Mouse (Mus musculus): ENCODE measurements at regions not wholly inside any gene's neighbourhood (a gene's known extent, or its start where the extent isn't known, plus 50 kb on each side); places are given as distances from the start of the nearest gene placed in this dataset.

DNA sequence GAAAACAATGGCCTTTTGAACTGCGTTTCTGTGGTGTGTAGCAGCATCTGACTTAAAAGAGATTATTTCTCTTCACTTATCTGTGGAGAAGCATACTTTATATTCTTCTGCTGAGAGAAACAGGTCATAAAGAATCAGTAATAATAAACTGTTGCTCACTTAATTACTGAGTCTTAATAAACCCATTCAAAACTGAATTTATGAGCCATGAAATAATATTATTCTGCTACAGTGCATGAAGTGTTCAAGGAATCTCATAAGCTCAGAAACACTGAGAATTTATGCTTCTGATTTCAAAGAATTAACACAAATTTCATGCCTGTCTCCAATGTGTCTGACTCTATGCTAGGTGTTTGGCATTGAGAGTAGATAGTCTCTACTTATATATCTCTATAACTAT lies 597.0 kb upstream of the Slit2 start:
- WGBS = 8% methylated on average over 1 of the region's 1 CpGs
- ATAC-seq (ENCODE audit: low read depth) = no peak
- no peaks in the 10 kb centered on the region for H3K27me3 ChIP-seq

DNA sequence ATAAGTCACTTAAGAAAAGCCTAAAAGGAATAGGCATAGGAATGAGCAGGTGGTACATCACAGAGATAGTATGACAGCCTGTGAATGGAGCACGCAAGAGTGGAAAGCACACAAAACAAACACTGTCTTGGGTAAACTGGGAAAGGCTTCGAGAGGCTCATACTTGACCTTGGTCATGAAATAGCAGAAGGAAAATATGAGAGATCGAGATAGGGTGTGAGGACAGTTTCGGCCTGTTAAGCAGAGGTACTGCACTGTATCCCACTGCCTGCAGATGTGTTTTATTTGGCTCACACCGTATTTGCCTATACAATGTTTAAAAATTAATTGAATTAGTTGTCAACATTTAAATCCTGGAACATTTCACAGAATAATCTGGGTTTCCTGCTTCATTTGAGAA lies 596.2 kb upstream of the Slit2 start:
- Histone ChIP-seq H3K27me3 (no peaks in the 10 kb centered on the region), H3K4me3 (no peak overlapping the region), H3K9me3 (no peaks in the 10 kb centered on the region), H3K36me3 (no peaks in the 10 kb centered on the region), H3K9ac (no peak overlapping the region), H3K4me2 (no peak overlapping the region), H3K27ac (replicated peaks) (no peak overlapping the region), H3K4me1 (replicated peaks) (0 out of 2 replicates have a peak, but pooled peaks cover 3% of the 10 kb centered on the region)
- WGBS = 53% methylated on average over 5 of the region's 5 CpGs
- no peak for ATAC-seq (ENCODE audit: low read depth)

More for the DNA sequence above, 597.0 kb upstream of the Slit2 start:
- H3K27ac ChIP-seq (replicated peaks) = no peak overlapping the region
- H3K9ac ChIP-seq = no peak overlapping the region
- 0 out of 2 replicates have a peak, but pooled peaks cover 3% of the 10 kb centered on the region for H3K4me1 ChIP-seq (replicated peaks)
- H3K36me3 ChIP-seq = no peaks in the 10 kb centered on the region
- H3K9me3 ChIP-seq = no peaks in the 10 kb centered on the region
- no peak overlapping the region for H3K4me2 ChIP-seq
- no peak overlapping the region for H3K4me3 ChIP-seq

DNA sequence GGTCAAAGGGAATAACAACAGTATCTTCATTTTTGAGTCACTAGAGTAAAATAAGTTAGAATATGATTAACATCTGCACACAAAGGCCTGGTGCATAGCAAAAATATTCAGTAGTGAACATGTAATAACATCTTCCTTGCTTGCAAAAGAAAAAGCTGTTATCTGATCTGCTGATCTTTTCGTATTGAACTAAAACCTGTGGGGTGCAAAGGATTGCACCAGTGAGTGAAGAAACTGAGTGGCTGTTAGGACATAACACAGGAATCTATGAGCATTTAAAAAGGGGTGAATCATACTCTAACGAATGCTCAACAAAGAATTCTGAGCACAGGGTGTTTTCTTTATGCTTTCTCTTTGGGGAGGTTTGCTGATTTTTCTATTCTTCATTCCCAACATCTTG lies 592.2 kb upstream of the Slit2 start:
- WGBS = 81% methylated on average over 2 of the region's 2 CpGs
- H3K4me3 ChIP-seq = no peak overlapping the region

DNA sequence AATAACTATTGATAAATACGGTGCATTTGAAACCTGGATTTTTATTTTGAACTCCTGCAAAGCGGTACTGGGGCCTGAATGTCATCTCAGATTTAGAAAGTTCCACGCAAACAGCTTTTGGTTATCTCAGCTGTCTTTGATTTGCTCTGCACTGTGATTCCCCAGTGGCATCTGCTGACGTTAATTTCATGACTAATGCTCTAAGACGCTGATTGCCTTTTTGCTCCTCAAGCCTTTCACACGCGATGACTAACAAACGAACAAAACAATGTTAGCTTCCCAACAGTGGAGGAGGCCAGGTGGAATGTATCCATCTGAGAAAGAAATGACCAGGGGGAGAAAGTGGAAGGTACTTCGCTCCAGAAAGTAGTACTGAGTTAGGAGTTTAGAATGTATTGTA lies 586.1 kb upstream of the Slit2 start:
- no peaks in the 10 kb centered on the region for H3K4me1 ChIP-seq (replicated peaks)
- no peak overlapping the region for H3K27ac ChIP-seq (replicated peaks)
- H3K36me3 ChIP-seq = no peaks in the 10 kb centered on the region
- H3K4me3 ChIP-seq = no peak overlapping the region
- 80% methylated on average over 9 of the region's 9 CpGs for WGBS
- H3K9me3 ChIP-seq = no peaks in the 10 kb centered on the region
- H3K9ac ChIP-seq = no peak overlapping the region
- no peaks in the 10 kb centered on the region for H3K27me3 ChIP-seq
- H3K4me2 ChIP-seq = no peak overlapping the region
- ATAC-seq (ENCODE audit: low read depth) = no peak

More for the DNA sequence above, 592.2 kb upstream of the Slit2 start:
- Histone ChIP-seq H3K36me3 (no peaks in the 10 kb centered on the region), H3K27ac (replicated peaks) (no peak overlapping the region), H3K9ac (no peak overlapping the region), H3K4me1 (replicated peaks) (0 out of 2 replicates have a peak, but pooled peaks cover 1% of the 10 kb centered on the region), H3K9me3 (no peaks in the 10 kb centered on the region), H3K4me2 (no peak overlapping the region), H3K27me3 (no peaks in the 10 kb centered on the region)
- ATAC-seq (ENCODE audit: low read depth) = no peak

DNA sequence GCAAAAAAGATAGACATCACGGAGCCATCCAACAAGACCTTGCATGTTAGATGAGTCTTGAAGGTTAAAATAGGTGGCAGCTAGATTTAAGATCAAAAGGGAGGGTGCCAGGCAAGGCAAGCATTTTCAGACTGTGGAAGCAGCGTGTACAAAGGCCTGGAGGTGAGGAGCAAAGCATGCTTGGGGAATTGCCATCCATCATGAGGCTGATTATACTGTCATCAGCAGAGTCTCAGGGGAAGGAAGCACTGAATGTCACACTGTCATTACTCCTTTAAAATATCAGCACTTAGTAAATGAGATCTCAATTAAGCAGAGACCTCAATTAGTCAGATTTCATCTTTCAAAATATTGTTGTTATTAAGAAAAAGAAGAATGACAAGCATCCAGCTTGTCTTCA lies 561.0 kb upstream of the Slit2 start:
- WGBS = 50% methylated on average over 2 of the region's 2 CpGs
- H3K4me1 ChIP-seq (replicated peaks) = no peaks in the 10 kb centered on the region
- no peak overlapping the region for H3K4me3 ChIP-seq
- H3K27ac ChIP-seq (replicated peaks) = no peak overlapping the region
- no peaks in the 10 kb centered on the region for H3K27me3 ChIP-seq
- H3K9me3 ChIP-seq = no peaks in the 10 kb centered on the region
- H3K36me3 ChIP-seq = no peaks in the 10 kb centered on the region
- H3K9ac ChIP-seq = no peak overlapping the region
- no peak for ATAC-seq (ENCODE audit: low read depth)
- no peak overlapping the region for H3K4me2 ChIP-seq

DNA sequence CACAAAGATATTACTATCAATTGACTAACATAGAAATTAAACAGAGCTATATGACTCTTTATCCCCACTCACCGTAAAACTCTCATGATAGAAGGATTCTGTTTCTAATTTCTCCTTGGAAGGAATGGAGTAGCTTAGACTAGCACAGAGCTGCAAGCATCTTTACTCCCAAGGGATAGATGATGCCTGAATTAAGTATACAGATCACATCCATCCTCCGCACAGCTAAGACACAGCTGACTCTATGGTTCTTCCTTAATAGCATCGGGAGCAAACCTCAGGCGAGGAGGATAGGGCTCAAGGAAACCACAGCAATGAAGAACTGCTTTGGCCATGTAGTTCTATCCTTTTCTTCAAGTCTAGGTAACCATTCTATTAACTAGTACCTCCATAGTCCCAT lies 556.9 kb upstream of the Slit2 start:
- no peak overlapping the region for H3K9ac ChIP-seq
- no peak overlapping the region for H3K4me3 ChIP-seq
- no peak overlapping the region for H3K27ac ChIP-seq (replicated peaks)
- H3K4me1 ChIP-seq (replicated peaks) = no peaks in the 10 kb centered on the region
- 71% methylated on average over 4 of the region's 4 CpGs for WGBS
- H3K27me3 ChIP-seq = no peaks in the 10 kb centered on the region
- H3K9me3 ChIP-seq = no peaks in the 10 kb centered on the region
- H3K36me3 ChIP-seq = no peaks in the 10 kb centered on the region
- no peak overlapping the region for H3K4me2 ChIP-seq
- no peak for ATAC-seq (ENCODE audit: low read depth)

DNA sequence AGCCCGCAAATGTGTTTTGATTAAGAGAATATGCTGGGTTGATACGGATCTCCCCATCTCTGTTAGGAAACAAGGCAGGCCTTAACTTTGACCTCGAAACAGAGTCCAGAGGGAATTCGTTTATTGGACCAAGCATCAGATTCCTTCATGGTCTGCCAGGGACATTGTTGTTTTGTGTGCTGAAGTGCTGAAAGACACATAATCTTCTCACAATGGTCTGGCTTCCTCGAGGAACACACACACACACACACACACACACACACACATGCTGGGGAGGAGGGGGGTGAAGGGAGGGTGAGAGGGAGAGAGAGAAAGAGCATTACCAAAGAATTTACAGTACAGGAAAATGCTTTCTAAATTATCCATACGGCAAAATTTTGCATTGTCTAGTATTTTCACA lies 556.5 kb upstream of the Slit2 start:
- H3K9ac ChIP-seq = no peak overlapping the region
- no peaks in the 10 kb centered on the region for H3K27me3 ChIP-seq
- no peaks in the 10 kb centered on the region for H3K9me3 ChIP-seq
- no peaks in the 10 kb centered on the region for H3K36me3 ChIP-seq
- no peak overlapping the region for H3K4me2 ChIP-seq
- no peak overlapping the region for H3K4me3 ChIP-seq
- H3K27ac ChIP-seq (replicated peaks) = no peak overlapping the region
- H3K4me1 ChIP-seq (replicated peaks) = peaks cover 3% of the 10 kb centered on the region; the same call in 1 of the 2 replicates
- no peak for ATAC-seq (ENCODE audit: low read depth)
- WGBS = 81% methylated on average over 6 of the region's 6 CpGs

DNA sequence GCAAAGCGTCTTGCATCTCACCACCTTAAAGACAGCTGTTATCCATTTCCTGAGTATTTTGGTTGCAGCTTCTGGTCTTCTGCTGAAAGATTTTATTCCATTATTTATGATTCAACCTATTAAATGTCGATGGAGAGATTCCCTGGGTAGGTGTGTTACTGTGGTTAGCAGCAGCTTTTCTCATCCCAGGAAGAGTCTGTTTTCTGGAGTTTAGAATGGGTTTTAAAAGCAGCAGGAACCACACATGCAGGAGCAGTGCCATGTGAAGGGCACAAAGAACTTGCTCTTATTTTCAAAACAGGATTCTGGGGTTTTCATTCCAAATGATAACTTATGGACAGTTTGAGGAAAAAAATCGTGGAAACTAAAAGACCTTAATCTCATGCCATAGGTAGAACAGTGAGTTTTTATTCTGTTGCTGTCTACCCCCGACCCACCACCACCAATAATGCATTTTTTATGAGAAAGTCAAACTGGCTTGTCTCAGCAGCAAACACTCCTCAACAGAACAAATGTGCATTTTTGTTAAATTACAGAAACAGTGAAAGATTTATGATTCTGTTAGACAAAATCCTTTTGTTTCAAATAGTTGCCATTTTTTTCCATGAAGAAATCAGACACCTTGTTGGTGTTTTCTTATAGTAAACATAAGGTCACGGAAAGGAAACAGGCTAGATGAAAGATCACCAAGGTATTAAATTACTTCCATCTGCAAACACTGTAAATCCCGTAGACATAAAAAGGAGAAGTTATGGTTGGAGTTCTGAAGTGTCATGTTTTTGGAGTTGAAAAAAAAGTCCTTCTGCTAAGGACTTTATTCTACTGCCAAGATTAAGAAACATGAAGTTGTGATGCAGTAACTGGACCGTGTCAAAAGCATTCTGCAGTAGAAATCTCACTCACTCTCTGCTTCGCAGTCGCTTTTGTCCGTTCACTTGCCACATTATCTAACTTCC lies 553.4 kb upstream of the Slit2 start:
- Histone ChIP-seq H3K4me3 (no peak overlapping the region), H3K4me2 (no peak overlapping the region), H3K4me1 (replicated peaks) (peaks cover 5% of the 10 kb centered on the region; the same call in 1 of the 2 replicates), H3K27ac (replicated peaks) (no peak overlapping the region), H3K9ac (no peak overlapping the region), H3K27me3 (no peaks in the 10 kb centered on the region), H3K36me3 (no peaks in the 10 kb centered on the region), H3K9me3 (no peaks in the 10 kb centered on the region)
- ATAC-seq (ENCODE audit: low read depth) = no peak
- 71% methylated on average over 10 of the region's 10 CpGs for WGBS

DNA sequence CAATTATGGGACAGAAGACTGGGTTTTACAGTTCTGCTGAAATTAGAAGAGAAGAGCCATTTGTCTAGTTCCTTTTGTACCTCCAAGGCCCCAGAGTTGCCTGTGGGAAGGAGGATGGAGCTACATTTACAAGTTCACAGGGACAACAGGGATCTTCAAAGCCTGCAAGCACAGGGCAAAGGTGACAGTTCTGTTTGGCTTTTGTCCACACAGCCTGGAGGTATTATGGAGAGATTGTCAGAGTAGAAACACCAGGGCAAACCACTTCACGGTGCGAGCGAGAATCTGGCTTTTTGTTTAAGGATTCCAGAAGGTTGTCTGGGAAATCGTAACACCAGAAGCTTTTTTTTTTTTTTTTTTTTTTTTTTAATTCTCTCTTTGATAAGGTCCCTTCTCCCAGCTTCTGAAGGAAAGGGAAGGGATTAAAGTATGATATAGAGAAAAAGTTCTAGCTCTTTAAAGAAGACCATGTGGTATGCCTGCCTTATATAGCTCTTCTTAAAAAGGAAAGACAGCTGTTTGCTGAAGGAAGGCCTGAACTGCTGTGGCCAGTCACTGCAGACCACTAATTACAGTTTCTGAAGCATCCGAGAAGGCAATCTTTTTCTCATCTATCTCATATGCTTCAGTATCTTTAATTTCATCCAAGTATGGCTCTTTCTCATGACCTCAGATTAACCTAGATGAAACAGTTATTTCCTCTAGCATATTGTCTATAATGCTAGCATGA lies 551.2 kb upstream of the Slit2 start:
- no peak for ATAC-seq (ENCODE audit: low read depth)
- Histone ChIP-seq H3K4me2 (no peak overlapping the region), H3K27me3 (no peaks in the 10 kb centered on the region), H3K27ac (replicated peaks) (no peak overlapping the region), H3K9me3 (no peaks in the 10 kb centered on the region), H3K36me3 (no peaks in the 10 kb centered on the region), H3K4me3 (no peak overlapping the region), H3K4me1 (replicated peaks) (peaks cover 5% of the 10 kb centered on the region; the same call in 1 of the 2 replicates), H3K9ac (no peak overlapping the region)
- WGBS = 22% methylated on average over 5 of the region's 5 CpGs

DNA sequence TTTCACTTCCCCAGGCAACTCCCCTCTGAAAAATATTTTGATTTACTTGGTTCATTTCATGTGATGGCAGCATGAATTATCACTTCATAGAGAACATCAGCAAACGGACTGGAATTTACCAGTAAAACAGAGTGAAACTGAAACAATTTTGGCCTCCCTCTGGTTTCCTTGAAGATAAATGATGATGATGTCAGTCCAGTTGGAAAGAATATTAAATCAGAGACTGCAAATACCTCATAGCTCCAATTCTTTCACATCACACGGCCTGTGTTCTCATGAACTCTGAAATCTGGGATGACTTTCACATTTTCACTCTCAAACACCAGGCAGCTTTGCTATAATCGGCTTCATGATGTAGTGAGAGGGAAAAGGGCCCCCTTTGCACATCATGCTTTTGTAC lies 546.5 kb upstream of the Slit2 start:
- 68% methylated on average over 3 of the region's 3 CpGs for WGBS
- Histone ChIP-seq H3K9me3 (no peaks in the 10 kb centered on the region), H3K4me3 (no peak overlapping the region), H3K4me1 (replicated peaks) (peaks cover 2% of the 10 kb centered on the region; the same call in 1 of the 2 replicates), H3K27me3 (no peaks in the 10 kb centered on the region), H3K36me3 (no peaks in the 10 kb centered on the region), H3K4me2 (no peak overlapping the region), H3K9ac (no peak overlapping the region), H3K27ac (replicated peaks) (no peak overlapping the region)
- ATAC-seq (ENCODE audit: low read depth) = no peak

DNA sequence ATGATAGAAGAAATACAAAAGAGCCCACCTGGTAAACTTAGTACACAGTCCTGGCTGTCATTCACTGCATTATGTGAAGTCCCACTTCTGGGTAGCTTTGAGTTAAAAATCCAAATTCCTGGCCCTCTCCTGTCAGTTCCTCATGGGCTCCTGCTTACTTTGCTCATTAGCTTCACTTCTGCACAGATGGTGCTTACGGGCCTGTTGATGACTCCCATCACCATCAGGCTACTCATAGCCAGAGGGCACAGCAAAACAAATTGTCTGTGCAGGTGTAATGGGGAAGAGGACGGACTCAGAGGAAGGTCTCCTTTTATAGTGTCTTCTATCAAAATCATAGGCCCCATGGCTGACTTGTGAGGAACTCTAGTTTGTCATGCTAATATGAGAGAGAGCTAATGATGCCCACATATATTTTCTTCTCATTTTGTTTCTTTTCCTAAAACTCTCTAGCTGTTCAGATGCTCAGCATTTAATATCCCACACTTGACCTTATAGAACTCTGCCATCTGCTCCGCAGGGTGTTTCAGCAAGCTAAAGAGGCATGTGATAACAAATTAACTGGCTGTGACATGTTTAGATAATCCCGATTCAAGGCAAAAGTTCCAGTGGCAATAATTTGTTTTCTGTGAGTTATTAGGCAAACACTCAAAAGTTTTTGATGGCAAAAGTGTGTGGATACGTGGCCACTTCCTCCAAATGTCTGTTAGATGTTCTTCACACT lies 536.5 kb upstream of the Slit2 start:
- no peak overlapping the region for H3K9ac ChIP-seq
- H3K4me1 ChIP-seq (replicated peaks) = no peaks in the 10 kb centered on the region
- no peak for ATAC-seq (ENCODE audit: low read depth)
- H3K36me3 ChIP-seq = no peaks in the 10 kb centered on the region
- no peaks in the 10 kb centered on the region for H3K27me3 ChIP-seq
- H3K4me2 ChIP-seq = no peak overlapping the region
- no peak overlapping the region for H3K4me3 ChIP-seq
- WGBS = 39% methylated on average over 5 of the region's 5 CpGs
- no peaks in the 10 kb centered on the region for H3K9me3 ChIP-seq
- no peak overlapping the region for H3K27ac ChIP-seq (replicated peaks)

DNA sequence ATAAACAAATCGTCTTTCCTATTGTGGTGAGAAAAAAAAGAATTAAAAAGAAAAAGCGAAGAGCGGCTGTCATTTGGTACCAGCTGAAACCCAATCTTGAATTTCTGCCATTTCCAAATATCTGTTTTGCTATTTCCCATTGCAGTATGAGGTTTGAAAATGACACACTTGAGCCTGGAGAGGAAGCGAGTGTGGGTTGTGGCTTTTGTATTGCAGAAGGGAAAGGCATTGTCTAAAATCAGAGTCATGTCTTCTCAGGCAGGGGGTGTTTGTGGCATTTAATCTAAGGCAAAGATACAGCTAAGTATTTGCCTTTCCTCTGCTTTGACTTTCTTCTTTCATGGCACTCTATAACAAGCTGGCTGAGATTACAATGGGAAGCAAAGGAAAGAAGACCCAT lies 518.1 kb upstream of the Slit2 start:
- no peak overlapping the region for H3K4me2 ChIP-seq
- H3K4me3 ChIP-seq = no peak overlapping the region
- ATAC-seq (ENCODE audit: low read depth) = no peak
- no peaks in the 10 kb centered on the region for H3K36me3 ChIP-seq
- no peaks in the 10 kb centered on the region for H3K9me3 ChIP-seq
- H3K4me1 ChIP-seq (replicated peaks) = no peaks in the 10 kb centered on the region
- no peak overlapping the region for H3K9ac ChIP-seq
- H3K27me3 ChIP-seq = no peaks in the 10 kb centered on the region
- 91% methylated on average over 4 of the region's 4 CpGs for WGBS
- no peak overlapping the region for H3K27ac ChIP-seq (replicated peaks)

Data from neural tube, embryonic 13.5 days (tissue).